Comparison of ENCODE assay signal across 9 mouse cellular contexts in the genomic region with DNA sequence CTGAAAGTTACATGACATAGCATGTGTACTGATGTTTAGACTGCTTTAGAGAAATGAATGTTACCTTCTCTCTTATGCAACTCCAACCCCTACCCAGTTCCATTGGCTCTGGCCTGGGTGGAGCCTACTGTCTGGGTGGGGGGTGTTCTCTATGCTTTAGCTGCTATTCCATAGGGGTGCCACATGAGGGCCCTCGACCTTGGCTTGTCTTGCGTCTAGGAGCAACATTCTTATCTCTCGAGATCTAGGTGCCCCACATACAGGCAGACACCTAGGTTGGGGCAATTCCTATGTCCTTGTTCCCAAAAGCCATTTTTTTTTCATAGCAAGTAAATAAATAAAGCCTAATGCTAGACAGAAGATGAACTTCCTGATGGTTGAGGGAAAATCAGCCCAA. TPM values are rescaled to one million over a fixed set of nuclear protein-coding genes. Genes with fewer than 3 reads are reported as not detected.
DNase-seq lines count a peak whose midpoint lies in the region; ATAC-seq and TF ChIP-seq lines count a peak whose summit lies in the region.
"Had no signal": no experiment of that assay in that cellular context is flagged by ENCODE, and none has a peak within 500 bp of the region (broad histone marks: within the 10 kb centered on the region; RNA-seq: fewer than 3 reads in every experiment).

No protein-coding gene starts in this region.

- no peak for TF ChIP-seq EP300 in CH12.LX (IDR thresholded peaks at IDR 0.05; ENCODE audit: low read length)

- H3K4me2 ChIP-seq in CH12.LX (ENCODE audit: insufficient read depth, low read depth, poor library complexity, severe bottlenecking): peak overlapping the region; percentile 27
- peak overlapping the region; percentile 95 for H3K4me2 ChIP-seq in forebrain, embryonic 15.5 days (replicated peaks)
- H3K4me2 ChIP-seq in liver, embryonic 15.5 days: no peak overlapping the region
- H3K4me2 ChIP-seq: heart, embryonic 15.5 days had no signal

- peak; percentile 90 for TF ChIP-seq POLR2A in CH12.LX (IDR thresholded peaks at IDR 0.05; ENCODE audit: low read depth, low read length)

- 6% methylated on average over 3 of the region's 3 CpGs for whole genome bisulfite sequencing in forebrain, embryonic 15.5 days
- 1% methylated on average over 3 of the region's 3 CpGs for WGBS in liver, embryonic 15.5 days (ENCODE audit: insufficient replicate concordance)

- DNase-seq in frontal cortex, postnatal 14 days (ENCODE audit: low spot score in 2 of 2): no peak
- no peak for DNase-seq in CH12.LX (ENCODE audit: extremely low read depth)
- peak; percentile 54 for DNase-seq in retina, postnatal 1 day
- DNase-seq in Muller cell, postnatal 12 days (ENCODE audit: inconsistent ontology term): no peak
- DNase-seq in gastrocnemius, postnatal 10 days: no peak

- no peak for TF ChIP-seq RAD21 in CH12.LX (IDR thresholded peaks at IDR 0.05; ENCODE audit: low read depth, low read length)

- dilution Hi-C loops in CH12.LX (cut with MboI; ENCODE audit: extremely low pct_ligation_motif_present, extremely low pct_unique_long_range_greater_than_20kb, low sequenced_read_pairs): no loop called here

- in situ Hi-C loops in CH12.LX (cut with MboI; ENCODE audit: low pct_ligation_motif_present, low pct_unique_long_range_greater_than_20kb, low sequenced_read_pairs): no loop called here

- H3K9ac ChIP-seq in CH12.LX (ENCODE audit: insufficient read depth, low read depth): peak overlapping the region; percentile 25; the same call in 1 of the 2 replicates
- H3K9ac ChIP-seq in forebrain, embryonic 15.5 days (replicated peaks): no peak overlapping the region
- H3K9ac ChIP-seq in liver, embryonic 15.5 days: no peak overlapping the region
- H3K9ac ChIP-seq: heart, embryonic 15.5 days had no signal

- H3K79me2 ChIP-seq in CH12.LX (replicated peaks; ENCODE audit: control insufficient read depth, extremely low read depth, insufficient read depth, poor library complexity, severe bottlenecking): peaks cover 21% of the 10 kb centered on the region

- no peak overlapping the region for H3K4me3 ChIP-seq in CH12.LX (replicated peaks in 1 of 3; ENCODE audit: low read depth in 2 of 3, low read length in 2 of 3, poor library complexity in 1 of 3)
- peak overlapping the region; percentile 68; the same call in 1 of the 2 replicates for H3K4me3 ChIP-seq in forebrain, embryonic 15.5 days
- H3K4me3 ChIP-seq in liver, embryonic 15.5 days (replicated peaks): no peak overlapping the region
- H3K4me3 ChIP-seq: heart, embryonic 15.5 days had no signal

- no peaks in the 10 kb centered on the region for H3K27me3 ChIP-seq in CH12.LX (replicated peaks)
- H3K27me3 ChIP-seq in forebrain, embryonic 15.5 days: no peaks in the 10 kb centered on the region; the same call in 1 of the 2 replicates
- H3K27me3 ChIP-seq in liver, embryonic 15.5 days: peaks cover 50% of the 10 kb centered on the region

- peaks cover 7% of the 10 kb centered on the region for H3K9me3 ChIP-seq in CH12.LX (replicated peaks; ENCODE audit: low read length)
- H3K9me3 ChIP-seq in forebrain, embryonic 15.5 days: no peaks in the 10 kb centered on the region
- no peaks in the 10 kb centered on the region for H3K9me3 ChIP-seq in liver, embryonic 15.5 days (replicated peaks)
- H3K9me3 ChIP-seq: heart, embryonic 15.5 days had no signal

- H3K36me3 ChIP-seq in CH12.LX (replicated peaks in 1 of 2; ENCODE audit: control insufficient read depth in 1 of 2, insufficient read depth in 1 of 2, low read length in 1 of 2): peaks cover 28 to 48% of the 10 kb centered on the region in 2 experiments
- H3K36me3 ChIP-seq in forebrain, embryonic 15.5 days: no peaks in the 10 kb centered on the region
- peaks cover 22% of the 10 kb centered on the region for H3K36me3 ChIP-seq in liver, embryonic 15.5 days (replicated peaks)
- H3K36me3 ChIP-seq: heart, embryonic 15.5 days had no signal

- ATAC-seq in frontal cortex, adult (ENCODE audit: low TSS enrichment): peak; percentile 21; the same call in 1 of the 2 replicates
- no peak for ATAC-seq in forebrain, embryonic 15.5 days (replicated peaks)
- peak; percentile 8; the same call in 1 of the 2 replicates for ATAC-seq in liver, embryonic 15.5 days (ENCODE audit: insufficient read depth)

- peaks cover 13 to 44% of the 10 kb centered on the region in 2 experiments; a peak in 3 of 4 replicates for H3K4me1 ChIP-seq in CH12.LX (ENCODE audit: control insufficient read depth in 1 of 2, insufficient read depth in 2 of 2)
- peaks cover 45% of the 10 kb centered on the region for H3K4me1 ChIP-seq in forebrain, embryonic 15.5 days
- H3K4me1 ChIP-seq in liver, embryonic 15.5 days (replicated peaks): peaks cover 56% of the 10 kb centered on the region

- H3K27ac ChIP-seq in CH12.LX (ENCODE audit: insufficient read depth, low read depth): peak overlapping the region; percentile 66
- H3K27ac ChIP-seq in forebrain, embryonic 15.5 days (replicated peaks): peak overlapping the region; percentile 80
- peak overlapping the region; percentile 98 for H3K27ac ChIP-seq in liver, embryonic 15.5 days (replicated peaks)
- H3K27ac ChIP-seq: heart, embryonic 15.5 days had no signal

- peak in 1 of 2 experiments; percentile 45; a peak in 1 of 4 replicates for TF ChIP-seq CTCF in CH12.LX (conservative IDR thresholded peaks at IDR 0.05 in 1 of 2, IDR thresholded peaks at IDR 0.05 in 1 of 2; ENCODE audit: low read depth in 2 of 2, low read length in 2 of 2)

TF ChIP-seq in CH12.LX, 34 proteins besides CTCF, POLR2A, EP300 and RAD21:
- TF ChIP-seq TBP (conservative IDR thresholded peaks at IDR 0.05; ENCODE audit: low read depth, low read length): peak; percentile 73
- TF ChIP-seq UBTF (IDR thresholded peaks at IDR 0.05; ENCODE audit: low read depth, low read length): no peak
- peak; percentile 45 for TF ChIP-seq USF2 (conservative IDR thresholded peaks at IDR 0.05; ENCODE audit: low read depth, low read length)

RNA-seq across cellular contexts. Expression of gene Tspoap1, which starts 0.7 kb away (rescaled TPM):
- 19.9 and 36.9 TPM in 2 replicates for total RNA-seq in CH12.LX (2012; rRNA removed)
- total RNA-seq in CH12.LX (2014; rRNA removed): 12.8 and 16.5 TPM in 2 replicates
- polyA plus RNA-seq in CH12.LX (2012; ENCODE audit: insufficient read length, low read depth): 11.6 and 12.3 TPM in 2 replicates
- 30.3 and 31.8 TPM in 2 replicates for polyA plus RNA-seq in forebrain, embryonic 15.5 days (2015; fragmentation: Nextera tagmentation; extraction: Ambion mirVana)
- 3.3 and 3.5 TPM in 2 replicates for polyA plus RNA-seq in liver, embryonic 15.5 days (2015; fragmentation: Nextera tagmentation; extraction: Ambion mirVana)
- under 1 TPM; 0.27 to 0.38 TPM for total RNA-seq in gastrocnemius, postnatal 10 days (2021)

RNA-seq across cellular contexts. Expression of gene Supt4a, which starts 22.3 kb away (rescaled TPM):
- total RNA-seq in CH12.LX (2012; rRNA removed): 241 and 287 TPM in 2 replicates
- total RNA-seq in CH12.LX (2014; rRNA removed): 251 and 256 TPM in 2 replicates
- polyA plus RNA-seq in CH12.LX (2012; ENCODE audit: insufficient read length, low read depth): 220 and 229 TPM in 2 replicates
- 160 and 164 TPM in 2 replicates for polyA plus RNA-seq in forebrain, embryonic 15.5 days (2015; fragmentation: Nextera tagmentation; extraction: Ambion mirVana)
- polyA plus RNA-seq in liver, embryonic 15.5 days (2015; fragmentation: Nextera tagmentation; extraction: Ambion mirVana): 177 and 195 TPM in 2 replicates
- 10 to 100 TPM; 38.6 to 42.6 TPM for total RNA-seq in gastrocnemius, postnatal 10 days (2021)

RNA-seq across cellular contexts. Expression of gene Mpo, which starts 33.8 kb away (rescaled TPM):
- total RNA-seq in CH12.LX (2012; rRNA removed) (not detected in 2 replicates), CH12.LX (2014; rRNA removed) (not detected in 2 replicates)
- not detected in 2 replicates for polyA plus RNA-seq in CH12.LX (2012; ENCODE audit: insufficient read length, low read depth)
- polyA plus RNA-seq in forebrain, embryonic 15.5 days (2015; fragmentation: Nextera tagmentation; extraction: Ambion mirVana): 0.18 and 0.27 TPM in 2 replicates
- 448 and 474 TPM in 2 replicates for polyA plus RNA-seq in liver, embryonic 15.5 days (2015; fragmentation: Nextera tagmentation; extraction: Ambion mirVana)
- 1 to 10 TPM in 1 of 2 experiments, not detected in 1; 4.4 TPM for total RNA-seq in gastrocnemius, postnatal 10 days (2021)

Comparison
In these comparisons a context has a peak if more than half of its experiments do, and no peak if none do; other contexts are left out.
1. RNA of gene Mpo, which starts 33.8 kb away (polyA plus RNA-seq): 448 to 474 TPM in liver, embryonic 15.5 days; 0.18 to 0.27 TPM in forebrain, embryonic 15.5 days and not detected in CH12.LX; every median in the first group is over 100 times any median in the second.
2. Peak in every context shown above with its lines, with median percentiles within 50 percentile points of each other: H3K27ac ChIP-seq.